Mouse (Mus musculus): Measurements from ENCODE around the gene Zfp36l2. TPM values are rescaled to one million over a fixed set of nuclear protein-coding genes. Genes with fewer than 3 reads are reported as not detected.

The Zfp36l2 gene
- total and polyA plus RNA-seq, 3 experiments, result 8.9 to 24.2 (median 9.0) TPM

DNA sequence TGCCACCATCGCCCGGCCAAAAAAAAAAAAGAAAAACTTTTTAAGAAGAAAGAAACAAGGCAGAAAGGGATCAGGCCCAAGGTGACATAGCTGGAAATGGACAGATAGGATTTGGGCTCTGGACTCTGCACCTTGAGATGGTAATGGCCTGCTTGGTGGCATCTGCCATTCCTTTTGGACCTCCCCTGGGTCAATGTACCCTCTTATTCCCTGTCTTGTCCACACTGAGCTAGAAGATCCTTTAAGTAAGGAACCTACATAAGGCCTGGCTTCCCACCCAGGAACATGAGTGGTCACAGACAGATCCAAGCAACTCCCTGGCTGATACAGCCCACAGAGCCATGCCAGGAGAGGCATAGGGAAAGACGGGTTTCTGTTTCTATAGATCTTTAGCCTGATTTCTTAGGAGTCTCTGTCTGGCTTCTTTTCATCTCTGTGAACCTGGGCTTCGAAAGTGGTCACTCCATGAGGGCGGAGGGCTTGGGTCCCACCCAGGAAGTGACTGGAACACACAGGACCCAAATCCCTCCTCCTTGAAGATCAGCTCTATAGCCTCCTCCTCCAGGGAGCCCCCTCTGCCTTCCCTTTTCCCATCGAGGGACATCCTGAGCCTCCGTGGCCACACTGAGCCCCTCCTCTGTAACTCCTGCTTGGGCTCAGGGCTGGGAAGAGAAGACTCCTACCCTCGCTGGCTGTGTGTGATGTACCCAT, 32.1 kb downstream of the Zfp36l2 start:
- H3K4me1 ChIP-seq (ENCODE audit: control insufficient read depth in 1 of 2, insufficient read depth in 2 of 2), result peaks cover 8 to 14% of the 10 kb centered on the region in 2 experiments; a peak in 3 of 4 replicates
- TF ChIP-seq POLR2A (IDR thresholded peaks at IDR 0.05; ENCODE audit: low read depth, low read length) (no peak), MEF2A (IDR thresholded peaks at IDR 0.05; ENCODE audit: borderline replicate concordance, low read depth, low read length) (no peak), MAX (IDR thresholded peaks at IDR 0.05; ENCODE audit: low read length) (no peak), TBP (conservative IDR thresholded peaks at IDR 0.05; ENCODE audit: low read depth, low read length) (no peak), MYC (IDR thresholded peaks at IDR 0.05; ENCODE audit: low read depth, low read length) (no peak), RCOR1 (conservative IDR thresholded peaks at IDR 0.05; ENCODE audit: low read depth, low read length) (no peak), HCFC1 (IDR thresholded peaks at IDR 0.05; ENCODE audit: low read depth, low read length) (no peak), USF2 (conservative IDR thresholded peaks at IDR 0.05; ENCODE audit: low read depth, low read length) (no peak), JUND (conservative IDR thresholded peaks at IDR 0.05; ENCODE audit: low read depth, low read length) (no peak), ZC3H11A (IDR thresholded peaks at IDR 0.05; ENCODE audit: low read depth, low read length) (no peak), KAT2A (IDR thresholded peaks at IDR 0.05; ENCODE audit: insufficient replicate concordance, low read length) (no peak), NRF1 (IDR thresholded peaks at IDR 0.05; ENCODE audit: low read depth, low read length) (no peak), UBTF (IDR thresholded peaks at IDR 0.05; ENCODE audit: low read depth, low read length) (no peak), ELF1 (IDR thresholded peaks at IDR 0.05; ENCODE audit: low read depth, low read length) (no peak), USF1 (IDR thresholded peaks at IDR 0.05; ENCODE audit: low read depth, low read length) (no peak), POLR2AphosphoS2 (IDR thresholded peaks at IDR 0.05; ENCODE audit: low read depth, low read length) (no peak), CHD2 (IDR thresholded peaks at IDR 0.05; ENCODE audit: low read length) (no peak), ZNF384 (IDR thresholded peaks at IDR 0.05; ENCODE audit: low read depth, low read length) (no peak), ZKSCAN1 (IDR thresholded peaks at IDR 0.05; ENCODE audit: borderline replicate concordance, low read depth, low read length) (no peak)
- H3K9ac ChIP-seq (ENCODE audit: insufficient read depth, low read depth), result no peak overlapping the region
- dilution Hi-C loops (cut with MboI; ENCODE audit: extremely low pct_ligation_motif_present, extremely low pct_unique_long_range_greater_than_20kb, low sequenced_read_pairs) (no loop called here), in situ Hi-C loops (cut with MboI; ENCODE audit: low pct_ligation_motif_present, low pct_unique_long_range_greater_than_20kb, low sequenced_read_pairs) (no loop called here)
- no peak overlapping the region for H3K4me3 ChIP-seq (replicated peaks in 1 of 3; ENCODE audit: low read depth in 2 of 3, low read length in 2 of 3, poor library complexity in 1 of 3)
- H3K27ac ChIP-seq (ENCODE audit: insufficient read depth, low read depth), result no peak overlapping the region
- H3K79me2 ChIP-seq (replicated peaks; ENCODE audit: control insufficient read depth, extremely low read depth, insufficient read depth, poor library complexity, severe bottlenecking), result no peaks in the 10 kb centered on the region
- H3K9me3 ChIP-seq (replicated peaks; ENCODE audit: low read length), result no peaks in the 10 kb centered on the region
- no peak for DNase-seq (ENCODE audit: extremely low read depth)
- H3K4me2 ChIP-seq (ENCODE audit: insufficient read depth, low read depth, poor library complexity, severe bottlenecking), result no peak overlapping the region
- H3K27me3 ChIP-seq (replicated peaks), result peaks cover 3% of the 10 kb centered on the region
- no peaks in the 10 kb centered on the region for H3K36me3 ChIP-seq (replicated peaks in 1 of 2; ENCODE audit: control insufficient read depth in 1 of 2, insufficient read depth in 1 of 2, low read length in 1 of 2)

DNA sequence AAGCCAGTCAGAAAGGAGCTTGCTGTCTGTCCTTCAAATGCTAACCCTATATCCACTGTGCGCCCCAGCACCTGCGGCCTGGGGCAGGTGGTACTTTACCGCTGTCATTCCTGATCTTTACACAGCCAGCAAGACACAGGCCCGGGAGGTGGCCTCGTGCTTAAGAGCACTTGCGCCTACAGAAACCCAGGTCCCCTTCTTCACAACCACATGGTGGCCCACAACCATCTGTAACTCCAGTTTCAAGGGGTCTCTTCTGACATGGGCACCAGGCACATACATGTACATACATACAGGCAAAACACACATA, 32.8 kb downstream of the Zfp36l2 start:
- Histone ChIP-seq H3K4me3 (replicated peaks in 1 of 3; ENCODE audit: low read depth in 2 of 3, low read length in 2 of 3, poor library complexity in 1 of 3) (no peak overlapping the region), H3K9me3 (replicated peaks; ENCODE audit: low read length) (no peaks in the 10 kb centered on the region), H3K36me3 (replicated peaks in 1 of 2; ENCODE audit: control insufficient read depth in 1 of 2, insufficient read depth in 1 of 2, low read length in 1 of 2) (no peaks in the 10 kb centered on the region), H3K79me2 (replicated peaks; ENCODE audit: control insufficient read depth, extremely low read depth, insufficient read depth, poor library complexity, severe bottlenecking) (no peaks in the 10 kb centered on the region), H3K27me3 (replicated peaks) (peaks cover 3% of the 10 kb centered on the region), H3K9ac (ENCODE audit: insufficient read depth, low read depth) (no peak overlapping the region), H3K4me2 (ENCODE audit: insufficient read depth, low read depth, poor library complexity, severe bottlenecking) (no peak overlapping the region), H3K27ac (ENCODE audit: insufficient read depth, low read depth) (no peak overlapping the region), H3K4me1 (ENCODE audit: control insufficient read depth in 1 of 2, insufficient read depth in 2 of 2) (peaks cover 8 to 20% of the 10 kb centered on the region in 2 experiments; a peak in 3 of 4 replicates)
- DNase-seq (ENCODE audit: extremely low read depth), result no peak
- dilution Hi-C loops (cut with MboI; ENCODE audit: extremely low pct_ligation_motif_present, extremely low pct_unique_long_range_greater_than_20kb, low sequenced_read_pairs) (no loop called here), in situ Hi-C loops (cut with MboI; ENCODE audit: low pct_ligation_motif_present, low pct_unique_long_range_greater_than_20kb, low sequenced_read_pairs) (no loop called here)
- no peak for TF ChIP-seq BHLHE40 (IDR thresholded peaks at IDR 0.05; ENCODE audit: low read depth, low read length)
- no peak for TF ChIP-seq POLR2AphosphoS2 (IDR thresholded peaks at IDR 0.05; ENCODE audit: low read depth, low read length)
- no peak for TF ChIP-seq MAX (IDR thresholded peaks at IDR 0.05; ENCODE audit: low read length)
- TF ChIP-seq ZC3H11A (IDR thresholded peaks at IDR 0.05; ENCODE audit: low read depth, low read length), result no peak
- TF ChIP-seq RCOR1 (conservative IDR thresholded peaks at IDR 0.05; ENCODE audit: low read depth, low read length), result no peak
- no peak for TF ChIP-seq SIN3A (IDR thresholded peaks at IDR 0.05; ENCODE audit: low read length)
- no peak for TF ChIP-seq NELFE (IDR thresholded peaks at IDR 0.05; ENCODE audit: low read depth, low read length)
- no peak for TF ChIP-seq CHD1 (IDR thresholded peaks at IDR 0.05; ENCODE audit: low read depth, low read length)
- no peak for TF ChIP-seq ETS1 (conservative IDR thresholded peaks at IDR 0.05; ENCODE audit: low read depth, low read length)
